Mouse (Mus musculus): Measurements from ENCODE around the gene Arhgap18. TPM values are rescaled to one million over a fixed set of nuclear protein-coding genes. Genes with fewer than 3 reads are reported as not detected.

Gene Arhgap18
- 2.5 and 3.9 TPM in 2 replicates for polyA plus RNA-seq (2012; rRNA removed)

DNA sequence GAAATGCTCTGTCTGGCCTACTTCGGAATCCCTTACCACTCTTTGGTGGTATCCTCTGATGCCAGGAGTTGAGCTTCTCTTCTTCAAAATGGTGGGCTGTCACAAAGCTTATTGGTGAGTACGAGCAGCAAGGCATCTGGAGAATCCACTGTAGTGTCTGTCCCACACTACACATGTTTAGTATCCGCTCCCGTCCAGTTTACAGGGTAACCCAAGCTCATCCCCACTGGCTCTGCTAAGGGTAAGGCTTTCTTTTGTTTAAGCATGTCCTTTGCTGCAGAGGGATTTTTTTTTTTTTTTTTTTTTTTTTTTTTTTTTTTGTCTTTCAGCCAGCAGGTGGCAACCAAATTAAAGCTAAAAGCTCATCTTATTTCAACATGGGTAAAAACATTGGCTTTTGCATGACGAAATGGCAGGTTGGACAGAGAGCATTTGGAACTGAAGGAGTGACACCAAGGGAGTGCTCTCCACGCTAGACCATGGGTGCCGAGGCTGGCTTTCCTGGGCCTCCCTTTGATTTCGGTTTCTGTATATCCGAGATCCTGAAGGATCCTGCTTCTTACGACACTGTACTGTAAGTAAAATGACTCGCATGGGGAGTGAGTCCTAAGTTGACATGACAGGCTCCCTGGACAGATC, at the start of gene Arhgap18:
Arhgap18 (plus strand) TSS at position 493 of the 639 bp plus-strand sequence.
- Histone ChIP-seq H3K4me1 (ENCODE audit: control insufficient read depth, insufficient read depth, low read length) (no peaks in the 10 kb centered on the region; the same call in 1 of the 2 replicates), H3K4me3 (replicated peaks; ENCODE audit: extremely low read depth, low read depth, low read length) (no peak within 1 kb of the TSS)
- no peak for DNase-seq
- 60% methylated on average over 11 of the region's 11 CpGs for WGBS
- TF ChIP-seq CTCF (IDR thresholded peaks at IDR 0.05; ENCODE audit: insufficient read depth, low read length) (no peak), POLR2A (IDR thresholded peaks at IDR 0.05; ENCODE audit: borderline replicate concordance, extremely low read depth, low read depth, low read length) (no peak)

DNA sequence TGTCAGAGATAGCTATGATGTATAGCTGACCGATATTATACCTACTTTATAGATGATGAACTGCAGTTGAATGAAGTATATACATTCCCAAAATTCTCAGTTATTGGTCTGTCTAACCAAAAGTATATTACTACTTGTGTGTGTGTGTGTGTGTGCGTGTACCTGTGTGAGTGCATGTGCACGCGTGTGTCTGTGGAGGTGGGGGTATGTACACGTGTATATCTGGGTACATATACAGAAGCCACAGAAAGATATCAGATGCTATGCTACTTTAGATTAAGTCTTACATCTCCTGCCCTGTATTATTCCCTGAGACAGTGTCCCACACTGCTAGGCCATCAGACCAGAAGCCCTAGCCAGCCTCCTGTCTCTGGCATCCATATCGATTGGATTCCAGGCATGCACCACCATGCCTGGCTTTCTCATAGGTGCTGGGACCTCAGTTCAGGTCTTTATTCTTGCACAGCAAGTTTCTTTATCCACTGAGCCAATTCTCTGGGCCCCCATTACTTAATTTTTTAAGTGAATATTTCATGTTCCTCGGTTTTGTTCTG, 42.7 kb upstream of the Arhgap18 start:
- no peak for DNase-seq
- no peak for TF ChIP-seq CTCF (IDR thresholded peaks at IDR 0.05; ENCODE audit: insufficient read depth, low read length)
- TF ChIP-seq POLR2A (IDR thresholded peaks at IDR 0.05; ENCODE audit: borderline replicate concordance, extremely low read depth, low read depth, low read length), result no peak
- 95% methylated on average over 7 of the region's 7 CpGs for WGBS
- Histone ChIP-seq H3K4me1 (ENCODE audit: control insufficient read depth, insufficient read depth, low read length) (no peaks in the 10 kb centered on the region), H3K4me3 (replicated peaks; ENCODE audit: extremely low read depth, low read depth, low read length) (no peak overlapping the region)

DNA sequence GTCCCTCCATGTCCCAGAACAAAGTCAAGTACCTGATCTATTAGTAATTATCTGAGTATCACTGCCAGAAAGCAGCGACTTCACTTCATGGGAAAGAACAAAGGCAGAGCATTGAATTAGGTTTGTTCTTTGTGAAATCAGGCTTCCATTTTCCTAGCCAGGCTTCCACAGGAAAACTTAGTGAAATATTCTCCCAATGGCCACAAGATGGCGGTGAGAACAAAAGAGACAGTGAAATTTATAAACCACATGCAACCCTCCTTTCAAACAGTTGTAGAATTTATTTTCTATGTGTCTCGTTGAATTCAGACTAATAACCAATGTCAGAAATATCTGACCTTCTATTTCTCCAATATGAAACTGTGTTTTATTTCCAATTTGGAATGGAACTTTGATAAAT, 42.2 kb upstream of the Arhgap18 start:
- no peak for DNase-seq
- Histone ChIP-seq H3K4me3 (replicated peaks; ENCODE audit: extremely low read depth, low read depth, low read length) (no peak overlapping the region), H3K4me1 (ENCODE audit: control insufficient read depth, insufficient read depth, low read length) (no peaks in the 10 kb centered on the region)
- WGBS, result under 1% methylated on average over 3 of the region's 3 CpGs
- no peak for TF ChIP-seq CTCF (IDR thresholded peaks at IDR 0.05; ENCODE audit: insufficient read depth, low read length)

DNA sequence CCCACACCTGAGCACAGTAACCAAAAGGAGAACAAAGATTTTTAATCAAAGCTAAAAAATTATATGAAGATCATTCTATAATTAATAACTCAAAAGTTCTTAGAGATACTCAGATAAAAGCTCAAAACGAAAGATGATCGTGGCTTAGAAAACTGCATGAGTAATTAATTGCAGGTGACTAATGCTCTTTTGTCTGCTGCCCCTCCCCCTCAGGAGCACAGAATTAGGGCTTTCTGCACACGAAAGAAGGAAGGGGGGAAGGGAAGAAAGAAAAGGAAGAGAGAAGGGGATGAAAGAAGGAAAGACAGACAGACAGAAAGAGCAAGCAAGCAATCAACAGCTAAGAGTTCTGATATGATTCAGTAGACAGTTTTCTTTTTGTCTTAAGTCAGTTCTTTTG, 39.2 kb upstream of the Arhgap18 start:
- WGBS, result 55% methylated on average over 3 of the region's 3 CpGs
- no peaks in the 10 kb centered on the region for H3K4me1 ChIP-seq (ENCODE audit: control insufficient read depth, insufficient read depth, low read length)
- no peak for DNase-seq
- no peak for TF ChIP-seq CTCF (IDR thresholded peaks at IDR 0.05; ENCODE audit: insufficient read depth, low read length)
- no peak for TF ChIP-seq POLR2A (IDR thresholded peaks at IDR 0.05; ENCODE audit: borderline replicate concordance, extremely low read depth, low read depth, low read length)
- no peak overlapping the region for H3K4me3 ChIP-seq (replicated peaks; ENCODE audit: extremely low read depth, low read depth, low read length)

DNA sequence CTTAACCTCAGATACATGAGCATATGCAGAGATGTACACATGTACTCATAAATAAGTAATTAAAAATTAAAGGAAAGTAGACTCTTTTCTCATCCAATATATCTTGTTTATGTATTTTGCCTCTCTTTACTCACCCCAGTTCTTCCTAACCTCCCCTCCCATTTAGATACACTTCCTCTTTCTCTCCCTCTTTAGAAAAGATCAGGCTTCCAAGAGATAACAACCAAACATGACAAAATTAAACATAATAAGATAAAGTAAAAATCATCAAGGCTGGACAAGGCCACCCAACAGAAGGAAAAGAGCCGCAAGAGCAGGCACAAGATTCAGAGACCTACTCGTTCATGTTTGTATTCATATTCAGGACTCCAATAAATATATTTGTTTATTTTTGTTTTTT, 28.5 kb upstream of the Arhgap18 start:
- 89% methylated on average over 2 of the region's 2 CpGs for WGBS
- no peak overlapping the region for H3K4me3 ChIP-seq (replicated peaks; ENCODE audit: extremely low read depth, low read depth, low read length)
- no peak for DNase-seq
- no peak for TF ChIP-seq CTCF (IDR thresholded peaks at IDR 0.05; ENCODE audit: insufficient read depth, low read length)
- TF ChIP-seq POLR2A (IDR thresholded peaks at IDR 0.05; ENCODE audit: borderline replicate concordance, extremely low read depth, low read depth, low read length), result no peak
- no peaks in the 10 kb centered on the region for H3K4me1 ChIP-seq (ENCODE audit: control insufficient read depth, insufficient read depth, low read length)

DNA sequence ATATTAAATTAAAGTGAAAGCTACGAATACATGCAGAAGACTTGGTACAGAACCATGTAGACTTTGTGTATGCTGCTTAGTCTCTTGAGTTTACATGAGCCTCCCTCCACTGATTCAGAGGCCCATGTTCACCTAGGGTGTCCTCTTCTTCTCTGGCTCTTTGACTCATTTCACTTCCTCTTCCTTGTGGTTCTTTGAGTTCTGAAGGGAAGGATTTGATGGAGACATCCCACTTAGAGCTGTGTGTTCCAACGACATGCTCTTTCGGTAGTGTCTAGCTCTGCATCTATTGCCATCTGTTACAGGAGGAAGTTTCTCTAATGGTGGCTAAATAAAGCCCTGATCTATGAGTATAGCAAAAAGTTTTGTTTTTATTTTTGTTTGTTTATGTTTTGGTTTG, 28.0 kb upstream of the Arhgap18 start:
- H3K4me3 ChIP-seq (replicated peaks; ENCODE audit: extremely low read depth, low read depth, low read length), result no peak overlapping the region
- WGBS, result 89% methylated on average over 3 of the region's 3 CpGs
- H3K4me1 ChIP-seq (ENCODE audit: control insufficient read depth, insufficient read depth, low read length), result no peaks in the 10 kb centered on the region

DNA sequence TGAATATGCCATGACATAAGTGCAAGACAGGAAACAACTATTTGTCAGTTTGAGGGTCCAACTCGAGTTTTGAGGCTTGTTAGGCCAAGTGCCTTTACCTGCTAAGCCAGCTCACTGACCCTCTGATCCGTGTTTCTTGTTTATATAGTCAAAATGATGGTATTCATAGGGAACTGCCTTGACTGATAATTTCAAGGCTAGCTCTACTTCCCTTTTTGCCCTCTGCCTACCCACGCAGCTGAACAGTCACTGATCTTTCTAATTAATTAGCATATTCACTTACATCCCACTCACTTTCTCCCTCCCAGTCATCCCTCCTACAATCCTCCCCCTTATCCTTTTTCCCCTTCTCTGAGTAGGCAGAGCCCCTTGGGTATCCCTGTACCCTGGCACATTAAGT, 2.4 kb upstream of the Arhgap18 start:
- 58% methylated on average over 3 of the region's 3 CpGs for WGBS
- no peak for TF ChIP-seq POLR2A (IDR thresholded peaks at IDR 0.05; ENCODE audit: borderline replicate concordance, extremely low read depth, low read depth, low read length)
- no peak for DNase-seq
- no peaks in the 10 kb centered on the region; the same call in 1 of the 2 replicates for H3K4me1 ChIP-seq (ENCODE audit: control insufficient read depth, insufficient read depth, low read length)
- no peak overlapping the region for H3K4me3 ChIP-seq (replicated peaks; ENCODE audit: extremely low read depth, low read depth, low read length)

More for the DNA sequence above, 28.0 kb upstream of the Arhgap18 start:
- no peak for DNase-seq
- TF ChIP-seq CTCF (IDR thresholded peaks at IDR 0.05; ENCODE audit: insufficient read depth, low read length), result no peak
- no peak for TF ChIP-seq POLR2A (IDR thresholded peaks at IDR 0.05; ENCODE audit: borderline replicate concordance, extremely low read depth, low read depth, low read length)

DNA sequence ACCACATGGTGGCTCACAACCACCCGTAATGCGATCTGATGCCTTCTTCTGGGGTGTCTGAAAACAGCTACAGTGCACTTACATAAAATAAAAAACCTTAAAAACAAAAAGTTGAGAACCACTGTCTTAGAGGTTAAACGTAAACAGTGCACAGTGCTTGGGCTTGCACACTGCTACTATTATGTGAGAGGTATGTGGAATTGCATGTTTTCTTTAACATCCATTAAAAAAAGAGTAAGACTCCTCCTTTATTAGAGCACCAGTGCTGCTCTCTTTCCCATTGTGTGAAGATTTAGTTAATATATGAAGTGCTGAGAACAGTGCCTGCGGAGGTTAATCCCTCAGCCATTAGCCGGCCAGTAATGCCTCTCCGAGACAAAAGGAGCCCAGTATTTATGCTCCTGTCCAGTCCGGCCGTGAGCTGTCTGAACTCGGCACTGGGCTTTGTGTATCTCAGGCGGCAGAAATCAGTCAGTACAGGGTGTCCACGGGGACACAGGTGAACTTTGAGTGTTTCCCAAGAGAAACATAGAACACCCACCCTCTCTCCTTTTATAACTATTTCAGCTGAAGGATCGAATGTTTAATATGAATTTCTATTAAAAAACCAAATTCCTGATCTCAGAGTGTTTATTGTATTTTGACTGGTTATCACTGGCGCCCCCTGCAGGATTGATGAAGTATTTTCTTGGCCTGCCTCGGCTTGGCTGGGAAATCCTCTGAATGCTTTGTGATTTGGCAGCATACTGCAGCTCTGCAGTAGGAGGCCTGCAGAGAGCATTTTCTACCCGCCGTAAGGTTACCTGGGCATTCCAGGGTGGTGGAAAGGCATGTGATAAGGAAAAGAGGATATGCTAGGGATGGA, 925 bp upstream of the Arhgap18 start:
- DNase-seq, result peak; percentile 54
- Histone ChIP-seq H3K4me3 (replicated peaks; ENCODE audit: extremely low read depth, low read depth, low read length) (no peak overlapping the region), H3K4me1 (ENCODE audit: control insufficient read depth, insufficient read depth, low read length) (no peaks in the 10 kb centered on the region; the same call in 1 of the 2 replicates)

DNA sequence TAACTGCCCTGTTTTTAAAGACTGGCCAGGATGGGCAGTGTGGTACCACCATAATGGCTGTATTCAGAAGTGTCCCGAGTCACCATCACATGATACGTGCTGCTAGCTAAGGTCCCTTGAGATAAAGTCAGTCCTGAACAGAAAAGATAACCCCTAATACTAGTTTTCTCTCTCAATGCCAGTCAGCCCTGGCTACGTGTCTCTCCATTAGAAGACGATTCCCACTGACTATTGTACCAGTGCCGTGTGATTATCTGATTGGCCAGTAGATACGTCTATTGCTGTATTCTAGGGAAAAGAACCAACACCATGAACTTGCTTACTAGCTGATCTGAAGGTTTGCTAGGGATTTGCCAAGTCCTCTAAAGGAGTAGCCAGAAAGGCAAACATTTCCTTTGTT, 785 bp downstream of the Arhgap18 start:
- no peak for DNase-seq
- no peak overlapping the region for H3K4me3 ChIP-seq (replicated peaks; ENCODE audit: extremely low read depth, low read depth, low read length)
- TF ChIP-seq CTCF (IDR thresholded peaks at IDR 0.05; ENCODE audit: insufficient read depth, low read length) (no peak), POLR2A (IDR thresholded peaks at IDR 0.05; ENCODE audit: borderline replicate concordance, extremely low read depth, low read depth, low read length) (no peak)

More for the DNA sequence above, 925 bp upstream of the Arhgap18 start:
- TF ChIP-seq POLR2A (IDR thresholded peaks at IDR 0.05; ENCODE audit: borderline replicate concordance, extremely low read depth, low read depth, low read length) (no peak), CTCF (IDR thresholded peaks at IDR 0.05; ENCODE audit: insufficient read depth, low read length) (peak; percentile 53)
- 61% methylated on average over 16 of the region's 16 CpGs for WGBS

More for the DNA sequence above, 785 bp downstream of the Arhgap18 start:
- 81% methylated on average over 6 of the region's 6 CpGs for WGBS
- no peaks in the 10 kb centered on the region; the same call in 1 of the 2 replicates for H3K4me1 ChIP-seq (ENCODE audit: control insufficient read depth, insufficient read depth, low read length)
